Mouse (Mus musculus) heart, postnatal 36 days (tissue): ENCODE measurements at regions not wholly inside any gene's neighbourhood (a gene's known extent, or its start where the extent isn't known, plus 50 kb on each side); places are given as distances from the start of the nearest gene placed in this dataset.

Experiments used
- DNase-seq, 2 experiments: peaks; one replicate each; pipeline ENCODE4 v3.0.0; 2021 to 2022
- intact Hi-C: fragments of 180-260 bp; cut with DNase I; formaldehyde crosslinking; loops from one replicate; pipeline ENCODE4 v1.15.1; 2025

DNA sequence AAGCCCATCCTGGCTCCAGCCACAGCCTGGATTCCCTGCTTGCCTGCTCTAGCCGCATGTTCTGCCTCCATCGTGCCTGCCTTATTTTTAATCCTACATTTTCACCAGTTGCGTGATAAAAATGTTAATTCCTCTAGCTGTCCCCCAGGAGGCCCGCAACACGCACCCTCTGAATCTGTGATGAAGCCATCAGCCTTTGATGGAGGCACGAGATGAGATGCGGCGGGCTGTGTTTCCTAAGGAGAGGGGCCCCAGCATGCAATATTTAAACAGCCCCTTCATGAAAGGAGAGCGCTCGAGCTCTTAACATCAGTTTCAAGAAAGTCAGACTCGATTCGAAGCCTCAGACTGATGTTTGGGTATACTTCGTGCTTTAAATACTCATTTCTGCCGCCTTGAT lies 76.3 kb downstream of the Nptx2 start:
- DNase-seq, result no peak
- intact Hi-C loops, result no loop called here

DNA sequence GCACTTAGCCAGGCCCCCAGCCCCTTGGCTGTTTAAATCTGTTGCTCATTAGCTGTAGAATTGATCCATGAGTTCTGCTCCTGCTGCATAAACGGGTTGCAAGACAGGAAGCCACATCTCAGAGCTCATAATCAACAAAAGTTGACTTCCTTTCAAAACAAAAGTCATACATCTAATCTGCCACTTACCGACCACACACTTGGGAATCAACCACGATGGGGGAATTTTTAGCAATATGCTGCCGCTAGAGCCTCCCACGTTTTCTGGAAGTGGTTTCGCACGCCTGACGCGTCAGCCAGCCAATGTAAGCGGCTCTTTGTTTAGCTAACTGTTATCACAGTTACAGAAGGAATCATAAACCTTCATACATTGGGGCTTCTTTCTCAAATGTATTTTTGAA lies 77.7 kb downstream of the Nptx2 start:
- no peak for DNase-seq
- intact Hi-C loops, result no loop called here

DNA sequence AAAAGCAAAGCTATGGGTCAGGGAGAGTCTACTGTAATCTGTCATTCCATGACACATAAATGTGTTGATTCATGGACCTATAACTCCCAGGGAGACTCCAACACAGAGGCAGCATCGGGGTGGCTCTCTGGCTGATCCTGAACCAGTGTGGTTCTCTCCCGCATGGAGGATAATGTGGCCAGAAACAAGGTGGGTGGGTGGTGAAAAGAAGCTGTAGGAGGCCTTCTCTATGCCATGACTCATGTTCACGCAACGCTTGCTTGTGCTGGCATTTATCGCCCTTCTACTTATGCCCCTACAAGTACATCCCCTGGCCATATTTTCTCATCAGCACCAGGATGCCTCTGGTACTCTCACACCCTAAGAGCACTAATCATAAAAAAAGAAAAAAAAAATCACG lies 86.6 kb downstream of the Nptx2 start:
- intact Hi-C loops, result no loop called here

DNA sequence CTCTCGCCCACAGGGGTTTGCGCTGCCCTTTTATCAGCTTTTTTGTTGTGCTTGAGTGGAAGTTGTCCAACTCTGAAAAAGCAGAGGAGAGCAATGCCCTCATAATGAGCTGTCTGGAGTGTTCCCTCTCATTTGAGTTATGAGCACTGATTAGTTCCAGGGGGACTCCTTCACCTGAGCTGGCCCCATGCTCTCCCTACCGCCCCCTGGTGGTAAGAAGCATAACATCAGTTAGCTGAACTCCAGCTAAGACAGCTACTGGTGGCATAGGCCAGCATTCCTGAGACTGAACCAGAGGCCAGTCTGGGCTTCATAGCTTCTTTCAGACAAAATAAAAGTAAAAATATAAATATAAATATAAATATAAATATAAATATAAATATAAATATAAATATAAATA lies 92.9 kb downstream of the Nptx2 start:
- DNase-seq, result peak in 1 of 2 experiments; percentile 8

More for the DNA sequence above, 86.6 kb downstream of the Nptx2 start:
- DNase-seq, result no peak

DNA sequence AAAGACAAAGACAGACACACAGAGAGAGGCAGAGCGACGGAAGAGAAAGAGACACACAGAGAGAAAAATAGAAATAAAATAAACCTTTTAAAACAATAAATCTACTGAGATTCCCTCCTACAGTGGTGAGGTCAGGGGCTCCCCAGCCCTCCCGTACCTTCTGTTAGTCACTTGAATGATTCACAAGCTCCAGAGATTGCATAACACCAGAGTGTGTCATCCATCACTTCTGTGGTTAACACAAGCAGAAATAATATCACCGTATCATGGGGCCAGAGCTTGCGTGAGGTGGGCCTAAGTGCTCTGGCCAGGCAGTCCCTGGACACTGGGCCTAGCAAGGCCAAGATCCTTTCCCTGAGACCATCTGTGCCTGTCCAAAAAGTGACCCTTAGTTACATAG lies 93.9 kb downstream of the Nptx2 start:
- DNase-seq, result no peak
- intact Hi-C loops, result no loop called here

More for the DNA sequence above, 92.9 kb downstream of the Nptx2 start:
- intact Hi-C loops, result no loop called here

DNA sequence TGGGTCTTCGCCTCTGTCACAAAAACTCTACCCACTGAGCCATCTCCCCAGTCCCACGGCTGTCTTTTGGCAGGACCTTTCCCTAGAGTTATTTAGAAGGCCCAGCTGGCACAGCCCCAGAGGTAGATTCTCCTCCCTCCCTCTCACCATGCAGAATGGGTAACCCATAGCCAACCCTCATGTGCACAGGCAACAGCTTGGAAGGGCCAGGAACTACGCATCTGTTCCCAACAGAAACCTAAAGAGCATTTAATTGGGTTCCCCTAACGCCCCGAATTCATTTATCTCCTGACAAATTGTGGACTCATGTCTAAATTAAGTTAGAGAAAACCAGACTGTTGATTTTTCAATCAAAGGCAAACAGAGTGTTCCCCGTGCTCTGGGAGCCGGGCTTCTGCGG lies 97.1 kb downstream of the Nptx2 start:
- no peak for DNase-seq
- intact Hi-C loops, result no loop called here

DNA sequence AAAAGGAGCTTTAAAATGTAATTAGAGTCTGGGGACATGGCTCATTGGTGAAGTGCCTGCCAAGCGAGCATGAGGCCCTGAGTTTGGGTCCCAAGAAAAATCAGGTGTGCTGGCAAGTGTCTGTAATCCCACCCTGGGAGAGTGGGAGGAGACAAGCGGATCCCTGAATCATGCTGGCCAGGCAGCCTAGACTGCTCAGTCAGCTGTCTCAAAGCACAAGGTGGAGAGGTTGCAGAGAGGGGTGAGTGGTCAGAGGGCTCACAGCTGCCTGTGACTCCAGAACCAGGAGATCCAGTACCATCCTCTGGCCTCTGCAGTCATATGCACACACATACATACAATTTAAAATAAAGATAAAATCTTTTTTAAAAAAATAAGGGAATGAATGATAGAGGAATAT lies 97.7 kb downstream of the Nptx2 start:
- no peak for DNase-seq
- intact Hi-C loops, result no loop called here

DNA sequence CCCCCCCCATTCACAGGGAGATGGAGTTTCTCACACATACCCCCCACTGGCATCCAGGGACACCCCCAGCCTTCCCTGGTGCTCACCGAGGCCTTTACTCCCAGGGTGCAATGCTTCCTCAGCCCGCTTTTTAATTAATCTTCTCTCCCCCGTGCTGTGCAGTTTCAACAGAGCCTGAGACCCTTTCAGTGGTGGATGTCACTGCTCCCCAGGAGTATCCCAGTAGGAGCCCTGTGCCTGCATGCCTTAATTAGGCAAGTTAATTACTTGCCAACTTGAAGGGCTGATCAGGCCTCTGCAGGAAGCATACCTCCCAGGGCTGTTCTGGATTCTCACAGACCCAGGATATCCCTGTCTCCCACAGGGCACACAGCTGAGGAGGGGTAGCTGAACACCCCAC lies 99.7 kb downstream of the Nptx2 start:
- intact Hi-C loops, result no loop called here
- no peak for DNase-seq

DNA sequence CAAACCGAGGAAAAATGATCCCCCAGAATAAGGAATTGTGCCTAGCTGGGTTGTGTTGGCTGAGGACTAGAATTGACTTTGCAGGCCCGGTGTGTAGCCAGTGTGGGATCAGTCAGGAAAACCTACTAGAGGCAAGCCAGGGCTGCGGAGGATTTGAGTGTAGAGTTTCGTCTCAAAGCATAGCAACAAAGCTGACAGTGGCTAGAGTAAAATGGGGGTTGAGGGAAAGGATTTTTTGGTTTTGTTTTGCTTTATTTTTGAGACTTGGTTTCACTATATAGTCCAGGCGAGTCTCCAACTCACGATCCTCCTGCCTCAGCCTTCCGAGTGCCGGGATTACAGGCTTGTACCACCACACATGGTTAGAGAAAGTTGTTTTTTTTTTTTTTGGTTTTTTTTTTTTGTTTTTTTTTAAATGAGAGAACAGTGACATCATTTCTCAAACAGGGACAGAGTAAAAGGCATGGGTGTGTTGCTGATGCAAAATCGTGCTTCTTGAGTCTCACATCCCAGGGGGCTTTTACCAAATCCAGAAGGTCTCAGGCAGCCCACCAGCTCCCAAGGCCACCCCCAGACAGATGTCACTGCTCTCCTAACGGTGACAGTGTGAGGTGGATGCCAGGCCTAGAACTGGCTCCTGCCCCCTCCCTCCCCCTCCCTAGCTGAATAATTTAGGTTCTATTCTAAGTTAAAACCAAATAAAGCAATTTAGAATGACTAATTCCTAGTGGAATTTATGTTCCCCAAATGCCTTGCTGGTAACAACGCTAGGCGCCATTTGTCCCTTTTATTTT lies 101.8 kb downstream of the Nptx2 start:
- intact Hi-C loops, result no loop called here
- no peak for DNase-seq

DNA sequence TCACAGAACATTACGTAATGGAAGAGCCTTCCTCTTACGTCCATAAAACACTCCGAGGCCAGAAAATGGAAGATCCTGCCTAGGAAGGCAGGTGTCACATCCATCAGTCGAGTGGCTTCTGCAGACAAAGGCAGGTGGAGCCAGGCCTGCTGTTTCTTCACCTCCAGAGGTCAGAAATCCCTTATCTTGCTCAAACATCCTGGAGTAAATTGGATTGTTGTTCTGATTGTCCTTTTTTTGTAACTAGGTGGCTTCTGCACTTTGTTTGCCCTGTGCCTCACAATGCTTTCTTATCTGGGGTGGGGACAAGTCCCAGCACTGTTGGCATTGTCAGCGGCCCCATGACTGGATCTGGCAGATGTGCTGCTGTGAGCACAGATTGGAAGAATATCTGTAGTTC lies 106.5 kb downstream of the Nptx2 start:
- DNase-seq, result no peak
- intact Hi-C loops, result no loop called here

DNA sequence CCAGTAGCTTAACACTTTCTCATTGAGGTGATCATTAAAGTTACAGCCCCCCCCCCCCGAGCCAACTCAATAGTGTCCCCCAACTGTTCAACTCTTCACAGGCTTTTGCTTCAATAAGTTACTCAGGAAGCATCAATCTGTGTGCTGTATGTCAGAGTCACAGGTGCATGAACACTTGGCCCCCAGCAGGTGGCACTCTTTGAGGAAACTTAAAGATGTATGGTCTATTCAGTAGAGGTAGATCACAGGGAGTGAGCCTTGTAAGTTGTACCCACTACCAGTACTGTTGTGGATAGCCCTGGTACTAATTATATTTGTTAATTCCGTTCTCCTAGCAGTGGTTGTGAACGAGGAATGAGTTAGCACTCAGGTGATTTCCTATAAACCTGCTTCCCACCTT lies 99.6 kb downstream of the Tmem130 start:
- DNase-seq, result no peak
- intact Hi-C loops, result no loop called here

DNA sequence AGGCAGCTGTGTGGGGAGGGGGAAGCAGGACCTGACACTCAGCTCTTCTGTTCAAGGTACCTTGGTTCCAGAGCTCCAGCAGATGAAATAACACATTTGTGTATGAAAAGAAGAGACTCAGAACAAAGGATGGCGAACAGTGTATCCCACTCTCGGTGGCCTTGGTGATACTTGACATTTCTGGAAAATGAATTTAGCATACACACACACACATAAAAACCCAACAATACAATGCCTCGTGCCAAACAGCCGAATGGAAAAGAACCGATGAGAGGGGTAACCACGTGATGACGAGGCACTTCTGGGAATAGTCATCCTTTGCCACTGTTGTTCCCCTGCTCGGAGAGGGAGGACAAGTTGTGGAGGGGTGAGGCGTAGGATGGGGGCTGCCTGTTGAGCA lies 97.6 kb downstream of the Tmem130 start:
- intact Hi-C loops, result no loop called here

DNA sequence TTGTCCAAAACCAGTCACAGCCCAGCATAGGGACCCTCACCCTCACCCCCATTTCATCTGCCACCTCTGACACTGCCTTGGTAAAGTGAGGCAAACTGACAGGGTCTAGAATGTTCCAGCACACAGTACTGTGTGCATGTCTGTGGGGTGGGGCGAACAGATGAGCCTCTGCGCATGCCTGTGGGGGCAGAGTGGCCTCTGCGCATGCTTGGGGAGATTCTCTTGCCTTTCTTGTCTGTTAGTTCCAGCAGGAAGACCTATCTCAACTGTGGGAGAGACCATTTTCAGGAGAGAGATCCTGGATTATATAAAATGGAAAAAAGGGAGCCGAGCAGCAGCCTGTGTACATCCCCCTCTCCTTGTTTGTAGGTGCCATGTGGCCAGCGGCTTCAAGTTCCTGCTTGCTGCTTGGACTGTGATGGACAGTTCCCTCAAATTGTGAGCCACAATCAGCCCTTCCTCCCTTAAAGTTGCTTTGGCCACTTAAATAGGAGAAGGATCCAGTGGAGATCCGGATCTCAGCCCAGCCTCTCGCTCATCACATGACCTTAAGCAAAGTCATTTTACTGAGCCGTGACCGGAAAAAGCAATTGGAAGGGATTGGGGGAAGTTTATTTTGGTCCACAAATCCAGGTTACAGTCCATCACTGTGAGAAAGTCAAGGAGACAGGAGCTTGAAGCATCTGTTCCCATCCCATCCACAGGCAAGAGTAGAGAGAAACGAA lies 96.9 kb downstream of the Tmem130 start:
- intact Hi-C loops, result no loop called here
- no peak for DNase-seq

More for the DNA sequence above, 97.6 kb downstream of the Tmem130 start:
- DNase-seq, result no peak

DNA sequence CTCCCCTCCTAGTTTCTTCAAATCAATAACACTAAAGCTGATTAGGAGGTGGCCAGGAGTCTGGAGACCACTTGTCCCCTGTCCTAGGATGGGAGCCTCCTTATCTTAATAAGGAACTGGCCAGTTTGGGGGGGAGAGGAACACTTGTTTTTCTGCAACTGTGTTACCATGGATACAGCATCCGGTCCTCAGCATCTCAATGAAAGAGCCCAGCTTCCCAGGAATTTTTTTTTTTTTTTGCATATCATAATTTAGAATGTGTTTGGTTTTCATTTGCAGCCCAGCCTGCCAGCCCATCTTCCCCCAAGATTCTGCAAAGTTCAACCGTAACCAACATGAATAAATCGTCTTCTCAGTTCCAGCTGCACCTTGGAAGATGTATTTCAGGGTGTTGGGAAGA lies 93.6 kb downstream of the Tmem130 start:
- no peak for DNase-seq
- intact Hi-C loops, result no loop called here

DNA sequence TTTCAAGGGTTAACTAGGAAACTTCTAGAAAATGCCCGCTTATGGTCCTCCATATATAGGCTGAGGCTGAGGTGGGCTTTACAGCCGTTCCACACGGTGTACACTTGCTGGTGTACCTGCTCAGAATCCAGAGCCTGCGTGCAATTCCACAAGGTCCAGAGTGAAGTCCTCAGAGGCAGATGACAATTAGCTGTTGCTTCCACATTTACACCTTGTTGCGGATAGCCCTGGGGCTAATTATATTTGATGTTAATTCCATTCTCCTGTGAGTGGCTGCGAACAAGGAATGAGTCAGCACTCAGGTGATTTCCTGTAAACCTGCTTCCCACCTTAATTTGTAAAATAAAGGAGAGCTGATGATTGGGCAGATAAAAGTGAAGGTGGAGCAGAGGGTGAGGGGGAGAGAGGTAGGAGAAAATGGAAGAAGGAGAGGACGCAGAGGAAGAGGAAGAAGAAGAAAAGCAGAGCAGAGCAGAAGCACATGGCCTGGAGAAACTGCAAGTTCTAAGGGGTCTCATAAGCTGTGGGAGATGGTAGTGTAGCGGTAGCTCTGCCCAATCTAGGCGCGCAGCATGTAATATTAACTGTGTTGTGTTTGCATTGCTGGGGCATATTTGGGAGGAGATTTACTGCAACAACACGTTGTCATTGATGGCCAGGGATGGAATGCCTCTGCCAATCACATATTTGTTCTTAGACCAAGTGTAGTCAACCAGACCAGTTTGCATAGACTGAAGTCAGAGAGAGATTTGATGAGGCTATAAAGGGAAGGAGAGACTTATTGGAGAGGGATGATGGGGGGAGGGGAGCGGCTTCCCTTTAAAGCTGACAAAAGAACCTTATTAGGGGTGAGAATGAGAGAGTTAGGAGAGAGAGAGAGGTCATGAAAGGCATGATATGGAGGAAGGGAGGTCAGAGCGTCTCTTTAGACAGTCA lies 82.5 kb downstream of the Tmem130 start:
- no peak for DNase-seq
- intact Hi-C loops, result no loop called here

DNA sequence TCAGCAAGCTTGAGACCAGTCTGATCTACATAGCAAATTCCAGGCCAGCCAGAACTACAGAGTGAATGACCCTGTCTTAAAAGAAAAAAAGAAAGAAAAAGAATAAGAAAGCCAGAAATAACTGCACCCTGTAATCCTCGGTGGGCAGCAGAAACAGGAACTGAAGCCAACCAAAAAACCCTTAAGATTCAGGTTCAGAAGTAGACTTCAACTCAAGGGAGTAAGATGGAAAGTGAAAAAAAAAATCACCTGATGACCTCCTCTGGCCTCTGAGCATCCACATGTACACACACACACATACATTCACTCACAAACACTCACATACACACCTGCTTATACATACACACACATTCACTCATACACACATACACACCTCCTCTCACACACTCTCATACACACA lies 77.4 kb downstream of the Tmem130 start:
- intact Hi-C loops, result no loop called here
- DNase-seq, result no peak
